Mouse (Mus musculus) lung, postnatal 4 days (tissue): ENCODE results near the gene Proser2.

Experiments
- DNase-seq, 2 experiments: peaks; one replicate each; pipeline ENCODE4 v3.0.0; 2021

Gene Proser2

DNA sequence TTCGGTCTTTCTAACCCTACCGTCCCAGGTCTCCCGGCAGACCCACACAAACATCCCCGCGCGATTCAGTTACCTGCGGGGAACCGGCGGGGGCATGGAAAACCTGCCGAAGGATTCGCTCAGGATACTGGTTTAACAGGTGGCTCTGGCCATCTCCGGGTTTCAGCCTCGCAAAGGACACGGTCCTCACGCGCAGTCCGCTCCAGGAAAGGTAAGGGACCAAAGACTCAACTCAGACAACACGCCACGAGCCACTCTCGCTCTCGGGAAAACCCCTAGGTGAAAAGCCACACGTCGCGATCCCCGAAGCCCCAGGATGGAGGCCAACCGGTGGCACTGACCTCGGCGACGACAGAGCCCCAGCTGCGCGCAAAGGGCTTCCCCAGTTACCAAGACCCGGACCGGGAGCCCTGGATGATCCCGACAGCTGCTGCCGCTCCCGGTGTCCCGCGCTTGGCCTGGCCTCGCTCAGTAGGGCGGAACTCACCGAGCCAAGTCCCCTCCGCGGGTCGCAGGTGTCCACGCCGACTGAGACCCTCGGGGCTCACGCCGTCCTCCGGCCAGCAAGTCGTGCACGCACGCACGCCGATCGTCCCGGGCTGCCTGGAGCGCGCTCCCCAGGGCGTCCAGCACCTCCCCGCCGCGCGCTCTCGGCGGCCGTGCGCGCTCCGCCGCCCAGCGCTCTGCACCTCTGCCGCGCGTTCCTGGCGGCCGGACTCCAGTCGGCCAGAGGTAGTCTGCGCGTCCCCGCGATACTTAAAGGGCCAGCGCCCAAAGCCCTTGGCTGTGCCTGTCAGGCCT is at the start of gene Proser2:
Gene Proser2 (minus strand): TSS at position 657 of the 801 bp plus-strand sequence.
- DNase-seq = peak; percentile 86 to 93

DNA sequence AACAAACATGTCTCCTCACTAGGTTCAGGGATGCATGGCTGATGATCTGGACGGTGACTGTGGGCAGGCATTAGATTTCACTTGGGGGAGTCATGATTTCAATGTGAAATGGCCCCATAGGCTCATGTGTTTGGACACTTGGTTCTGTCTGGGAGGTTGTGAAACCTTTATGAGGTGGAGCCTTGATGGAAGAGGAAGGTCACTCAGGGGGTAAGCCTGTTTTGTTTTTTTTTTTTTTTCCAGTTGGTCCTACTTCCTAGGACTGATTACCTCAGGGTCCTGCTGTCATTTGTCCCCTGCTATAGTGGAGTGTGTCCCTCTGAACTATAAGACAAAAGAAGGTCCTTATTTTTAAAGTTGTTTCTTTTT is 49.7 kb upstream of the Proser2 start:
- no peak for DNase-seq

DNA sequence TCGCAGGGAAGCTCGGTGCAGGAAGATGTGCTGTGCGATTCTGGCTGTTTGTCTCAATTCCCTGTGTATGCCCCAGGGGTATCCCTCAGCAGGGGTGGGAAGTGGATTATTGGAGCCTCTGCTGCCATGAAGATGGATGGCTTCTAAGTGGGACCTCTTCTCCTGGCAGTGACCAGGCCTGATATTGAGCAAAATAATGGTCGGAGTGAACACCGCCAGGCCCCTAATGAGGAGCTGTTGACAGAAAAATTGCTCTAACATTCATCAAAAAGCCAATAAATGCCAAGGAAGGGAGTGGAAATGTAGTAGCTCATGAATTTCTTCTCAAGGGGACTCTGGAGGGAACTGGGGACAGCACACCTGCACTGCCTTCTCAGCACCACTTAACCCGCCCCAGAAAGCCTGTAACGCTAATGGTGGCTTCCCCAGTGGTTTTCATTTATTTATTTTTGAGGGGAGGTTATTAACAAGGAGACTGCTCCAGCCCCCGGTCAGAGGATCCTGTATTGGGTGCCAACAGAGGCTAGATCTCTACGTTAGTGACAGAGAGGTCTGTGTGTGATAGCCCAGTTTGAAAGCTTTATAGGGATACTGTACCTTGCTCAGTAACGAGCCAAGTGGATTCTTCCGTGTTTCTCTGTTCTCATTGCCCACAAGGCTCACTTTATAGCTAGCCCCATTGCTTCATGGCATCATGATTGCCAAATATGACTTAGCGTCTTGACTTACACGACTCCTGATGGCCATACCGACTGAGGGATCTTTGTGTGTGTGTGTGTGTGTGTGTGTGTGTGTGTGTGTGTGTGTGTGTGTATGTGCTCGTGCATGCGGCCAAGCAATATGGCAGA is 49.1 kb upstream of the Proser2 start:
- DNase-seq = no peak

DNA sequence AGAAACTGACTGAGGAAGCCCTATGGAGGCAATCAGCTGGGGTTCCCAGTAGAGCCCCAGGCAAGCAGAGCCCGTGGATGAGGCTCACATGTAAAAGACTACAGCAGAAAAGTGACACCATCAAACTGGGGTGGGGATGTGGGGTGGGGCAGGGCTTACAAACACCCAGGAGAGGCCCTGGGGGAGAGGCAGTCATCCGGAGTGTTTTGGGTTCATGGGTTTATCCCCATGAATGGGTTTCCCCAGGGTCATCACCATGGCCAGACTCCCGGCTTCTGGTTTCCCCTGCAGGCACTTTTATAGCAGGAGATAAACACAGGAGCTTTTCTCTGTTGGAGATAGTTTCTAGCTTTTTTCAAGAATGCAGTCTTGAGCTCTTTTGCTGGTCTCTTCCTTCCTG is 43.0 kb upstream of the Proser2 start:
- no peak for DNase-seq

DNA sequence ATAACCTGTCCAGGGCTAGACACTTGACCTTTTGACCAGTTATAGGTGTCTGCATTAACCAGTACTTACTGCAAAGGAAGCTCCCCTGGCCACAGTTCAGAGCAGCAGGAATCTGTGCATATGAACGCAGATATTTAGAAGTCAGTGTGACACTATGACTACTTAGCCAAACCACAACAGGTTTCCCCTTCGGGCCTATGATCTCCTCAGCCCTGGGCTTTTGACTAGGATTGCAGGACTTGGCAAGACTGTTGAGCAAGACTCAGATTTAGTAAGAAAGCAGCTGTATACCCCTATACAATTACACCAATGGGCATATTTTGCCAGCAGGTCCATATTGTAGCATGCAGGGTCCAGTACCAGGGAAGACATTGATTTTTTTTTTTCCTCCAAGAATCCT is 38.5 kb upstream of the Proser2 start:
- no peak for DNase-seq

DNA sequence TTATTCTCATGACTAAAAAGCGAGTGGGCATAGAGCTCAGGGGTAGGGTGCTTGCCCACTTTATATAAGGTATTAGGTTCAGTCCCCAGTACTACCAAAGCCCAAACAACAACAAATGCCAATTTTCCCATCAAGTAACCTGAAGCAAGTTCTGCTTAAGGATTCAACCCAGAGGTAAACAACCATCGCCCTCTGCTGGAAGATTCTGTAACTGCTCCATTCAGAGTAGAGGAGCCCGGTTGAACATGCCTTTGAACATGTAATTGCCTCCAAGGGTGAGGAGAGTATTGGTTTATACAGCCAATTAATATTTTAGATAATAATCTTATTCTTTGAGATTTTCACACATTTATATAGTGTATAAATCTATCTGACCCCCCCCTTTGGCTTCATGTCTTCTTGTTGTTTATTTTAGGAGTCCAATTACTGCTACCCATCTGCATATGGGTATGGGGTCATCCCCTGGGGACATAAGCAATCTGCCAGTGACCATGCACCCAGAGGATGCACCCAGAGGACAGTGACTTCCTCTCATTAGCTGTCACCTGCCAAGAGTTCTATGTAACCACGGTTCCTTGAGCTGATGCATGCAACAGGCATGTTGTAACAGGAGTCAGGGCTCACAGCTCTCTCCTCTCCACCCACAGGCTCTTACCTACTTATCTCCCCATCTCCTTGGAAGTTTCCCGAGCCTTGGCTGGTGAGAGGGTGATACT is 38.0 kb upstream of the Proser2 start:
- DNase-seq = peak in 1 of 2 experiments; percentile 83

DNA sequence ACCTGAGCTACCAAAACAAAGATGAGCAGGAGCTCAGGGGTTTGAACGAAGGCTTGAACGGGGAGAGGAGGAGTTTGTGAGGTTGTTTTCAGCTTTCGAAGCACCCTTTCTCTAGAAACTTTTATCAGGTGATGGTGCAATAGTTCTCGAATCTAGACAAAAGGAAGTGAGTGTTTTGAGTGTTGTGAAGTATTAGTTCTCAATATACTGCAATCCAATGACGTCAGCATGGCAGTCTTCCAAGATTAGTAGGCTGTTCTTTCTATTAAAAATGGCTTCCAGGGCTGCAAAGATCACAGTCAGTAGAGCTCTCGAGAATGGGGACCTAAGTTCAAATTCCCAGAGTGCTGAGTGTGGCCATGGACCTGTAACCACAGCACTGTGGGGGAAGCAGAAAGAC is 35.8 kb upstream of the Proser2 start:
- DNase-seq = peak in 1 of 2 experiments; percentile 66

DNA sequence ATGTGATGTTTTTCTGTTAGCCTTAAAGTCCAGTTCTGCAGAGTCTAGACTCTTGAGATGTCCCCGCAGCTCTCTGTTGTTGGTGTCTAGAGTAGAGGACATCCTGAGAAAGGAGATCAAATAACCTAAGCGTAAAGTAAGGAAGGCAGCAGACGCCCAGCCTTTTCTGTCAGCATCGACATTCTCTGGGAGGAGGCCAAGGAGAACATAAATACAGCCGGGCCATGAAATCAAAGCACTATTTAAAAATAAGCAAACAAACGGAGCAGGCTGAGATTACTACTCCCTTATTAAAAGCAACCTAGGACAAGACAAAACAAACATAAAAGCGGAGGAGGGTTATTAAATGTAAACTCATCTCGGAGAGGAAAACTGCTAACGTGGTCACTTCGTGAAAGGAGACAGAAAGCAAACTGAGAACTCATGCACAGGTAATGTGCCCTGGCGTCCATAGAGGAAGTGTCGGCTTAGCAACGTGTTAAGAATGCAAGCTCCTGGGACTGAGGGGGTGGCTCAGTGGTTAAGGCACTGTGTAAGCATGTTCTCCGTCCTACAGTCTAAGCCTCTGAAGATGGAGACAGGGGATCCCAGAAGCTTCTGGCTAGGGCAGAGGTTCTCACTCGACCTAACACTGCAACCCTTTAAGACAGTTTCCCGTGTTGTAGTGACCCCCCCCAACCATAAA is 34.7 kb upstream of the Proser2 start:
- DNase-seq = no peak

DNA sequence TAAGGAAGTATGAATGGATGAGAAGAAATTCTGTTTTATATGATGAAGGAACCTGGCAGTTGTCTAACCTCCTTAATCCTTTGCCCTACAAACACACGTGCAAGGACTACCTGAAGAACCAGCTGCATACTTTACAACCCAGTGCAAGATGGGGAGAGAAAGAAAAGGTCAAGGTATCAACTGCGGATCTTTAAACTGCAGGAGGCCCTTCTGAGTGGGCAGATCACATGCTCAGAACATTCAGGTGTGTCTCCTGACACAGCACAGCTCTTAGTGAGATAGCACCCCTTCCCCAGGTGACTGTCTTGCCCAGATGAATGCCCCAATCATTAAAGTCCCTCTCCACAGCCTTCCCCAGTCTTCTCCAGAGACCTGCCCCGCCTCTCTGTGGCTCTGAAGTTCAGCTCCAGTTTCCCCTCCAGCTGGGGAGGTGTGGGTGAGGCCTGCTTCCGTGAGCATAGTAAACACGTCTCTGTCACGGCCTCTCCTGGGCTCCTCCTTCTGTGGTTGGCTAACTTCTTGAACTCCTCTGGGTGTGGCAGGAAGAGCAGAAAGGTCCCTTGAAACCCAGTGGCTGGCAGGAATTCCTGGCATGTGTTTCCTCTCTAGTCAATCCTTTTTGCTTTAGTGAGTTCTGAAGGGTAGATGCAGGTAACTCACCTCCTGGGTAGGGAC is 32.5 kb upstream of the Proser2 start:
- peak; percentile 69 to 84 for DNase-seq

DNA sequence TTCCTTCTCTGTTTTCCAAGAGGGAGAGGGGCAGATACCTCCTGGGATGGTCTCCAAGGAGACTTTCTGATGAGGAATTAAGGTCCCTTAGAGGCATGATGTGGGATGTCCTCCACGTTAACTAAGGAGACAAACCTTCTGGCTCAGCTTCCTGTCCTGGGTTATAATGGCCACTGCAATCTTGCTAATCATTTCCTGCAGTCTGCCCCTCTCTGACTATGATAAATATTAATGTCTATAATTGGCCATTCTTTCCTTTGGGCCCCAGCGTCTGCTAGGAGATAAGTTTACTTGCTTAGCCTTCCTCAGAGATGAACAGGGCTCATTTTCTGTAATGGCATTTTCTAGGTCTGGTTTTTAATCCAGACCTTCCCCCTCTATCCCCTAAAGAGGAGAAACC is 29.7 kb upstream of the Proser2 start:
- no peak for DNase-seq

DNA sequence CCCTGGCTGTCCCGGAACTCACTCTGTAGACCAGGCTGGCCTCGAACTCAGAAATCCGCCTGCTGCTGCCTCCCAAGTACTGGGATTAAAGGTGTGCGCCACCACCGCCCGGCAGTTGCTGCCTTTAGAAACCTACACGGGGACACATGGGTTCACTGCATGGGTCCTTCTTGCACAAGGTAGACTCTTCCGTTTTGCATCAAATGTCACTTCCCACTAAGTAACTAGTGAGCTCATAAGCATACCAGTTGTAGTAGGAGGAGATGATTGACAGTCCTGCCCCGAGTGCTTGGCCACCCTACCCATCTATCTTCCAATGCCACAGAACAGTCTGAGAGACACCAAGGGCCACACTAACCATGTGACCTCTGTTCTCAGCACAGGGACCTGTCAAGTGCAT is 29.2 kb upstream of the Proser2 start:
- DNase-seq = no peak

DNA sequence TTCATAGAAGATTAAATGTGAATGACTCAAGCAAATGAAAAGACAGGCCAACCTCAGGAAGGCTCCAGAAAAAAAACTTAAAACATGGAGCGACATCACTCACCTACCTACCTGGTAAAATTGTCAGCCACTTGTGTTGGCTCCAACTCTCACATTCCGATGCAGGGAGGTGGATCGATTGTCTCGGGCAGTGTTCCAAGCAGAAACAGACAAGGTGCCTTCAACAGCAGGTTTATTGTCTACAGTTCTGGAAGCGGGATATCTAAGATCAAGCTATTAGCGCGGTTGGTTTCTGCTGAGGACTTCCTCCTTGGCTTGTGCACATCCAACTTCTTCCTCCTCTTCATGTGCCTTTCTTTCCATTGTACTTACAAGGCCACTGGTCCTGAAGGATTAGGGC is 27.6 kb upstream of the Proser2 start:
- no peak for DNase-seq

DNA sequence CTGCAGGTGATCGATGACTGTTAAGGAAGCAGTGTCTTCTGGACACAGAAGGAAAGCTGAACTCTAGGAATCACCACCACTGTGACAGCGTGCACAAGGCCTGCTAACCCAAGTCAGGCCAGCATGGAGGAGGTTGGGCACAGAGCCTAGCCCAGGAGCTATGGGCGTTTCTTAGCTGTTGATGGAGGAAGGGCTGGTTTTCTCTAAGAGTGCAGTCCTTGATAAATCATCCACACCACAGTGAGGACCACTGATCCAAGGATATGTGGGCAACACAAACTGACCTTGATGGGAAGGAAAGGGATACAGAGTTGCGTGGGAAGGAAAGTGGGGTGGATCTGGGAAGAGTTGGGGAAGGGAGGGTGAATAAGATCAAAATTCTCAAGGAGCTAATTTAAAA is 27.2 kb upstream of the Proser2 start:
- DNase-seq = no peak

DNA sequence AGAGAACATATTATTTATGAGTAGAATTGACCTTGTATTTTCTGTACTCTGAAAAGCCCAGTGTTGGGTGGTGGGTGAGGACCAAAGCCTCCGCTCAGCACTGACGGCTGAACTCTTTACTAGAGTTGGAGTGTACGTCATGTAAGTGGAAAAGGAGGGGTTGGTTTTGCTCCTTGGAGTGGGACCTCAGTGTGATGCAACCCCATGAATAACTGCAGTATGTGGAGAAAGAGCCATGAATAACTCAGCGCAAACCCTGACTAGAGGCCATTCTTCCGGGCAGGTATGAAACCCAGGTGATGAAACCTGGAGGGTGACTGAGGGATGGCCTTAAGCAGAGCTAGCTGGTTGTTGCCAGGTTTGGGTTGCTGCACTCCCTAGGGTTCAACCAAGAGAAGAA is 19.8 kb upstream of the Proser2 start:
- DNase-seq = peak in 1 of 2 experiments; percentile 25

DNA sequence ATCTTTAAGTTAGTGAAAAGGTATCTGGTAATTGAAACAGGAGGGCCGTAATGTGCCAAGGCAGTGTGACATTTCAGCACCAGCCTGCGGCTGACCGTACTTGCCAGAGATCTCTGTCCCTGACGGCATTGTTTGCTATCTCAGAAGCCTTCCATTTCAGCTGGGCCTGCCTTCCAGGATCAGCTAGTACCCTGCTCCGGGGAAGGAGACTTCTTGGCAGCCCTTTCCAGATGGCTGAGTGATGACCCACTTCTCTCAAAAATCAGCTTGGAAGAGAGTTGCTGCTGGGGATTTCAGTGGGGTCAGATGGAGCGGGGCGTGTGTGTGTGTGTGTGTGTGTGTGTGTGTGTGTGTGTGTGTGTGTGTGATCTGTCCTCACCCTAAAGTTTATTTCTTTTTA is 16.9 kb upstream of the Proser2 start:
- no peak for DNase-seq

DNA sequence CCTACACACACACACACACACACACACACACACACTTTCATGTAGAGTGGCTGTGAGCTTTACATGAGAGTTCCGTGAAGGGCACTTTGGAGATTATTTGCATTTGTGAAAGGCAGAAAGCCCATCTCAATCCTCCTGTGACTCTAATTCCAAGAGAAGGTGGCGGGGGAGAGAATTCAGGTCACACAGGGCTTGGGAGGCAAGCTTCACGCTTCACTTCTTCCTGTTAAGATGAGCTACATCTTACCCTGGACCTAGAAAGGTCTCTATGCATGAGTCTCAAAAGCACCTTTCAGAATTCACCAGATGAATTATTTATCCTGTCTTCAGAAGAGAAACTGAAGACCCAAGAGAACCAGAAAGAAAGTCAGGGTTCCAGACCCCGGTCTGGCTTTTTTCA is 16.2 kb upstream of the Proser2 start:
- no peak for DNase-seq

DNA sequence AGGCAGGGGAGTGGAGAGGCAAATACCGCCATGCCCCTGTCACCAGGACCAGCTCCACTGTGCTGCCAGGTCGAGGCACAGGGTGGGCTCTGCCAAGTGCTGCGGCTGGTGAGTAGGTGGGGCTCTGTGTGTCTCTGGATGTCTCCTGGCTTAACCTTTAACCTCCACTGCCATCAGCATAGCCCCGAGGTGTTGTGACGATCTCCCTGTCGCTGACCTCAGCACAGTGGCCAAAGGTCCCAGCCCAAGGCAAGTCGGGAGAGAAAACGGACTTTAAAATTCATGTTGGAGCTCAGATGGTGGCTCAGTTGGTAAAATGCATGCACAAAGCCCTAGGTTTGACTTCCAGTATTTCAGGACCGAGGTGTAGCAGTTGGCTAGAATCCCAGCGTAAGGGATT is 15.6 kb upstream of the Proser2 start:
- no peak for DNase-seq

DNA sequence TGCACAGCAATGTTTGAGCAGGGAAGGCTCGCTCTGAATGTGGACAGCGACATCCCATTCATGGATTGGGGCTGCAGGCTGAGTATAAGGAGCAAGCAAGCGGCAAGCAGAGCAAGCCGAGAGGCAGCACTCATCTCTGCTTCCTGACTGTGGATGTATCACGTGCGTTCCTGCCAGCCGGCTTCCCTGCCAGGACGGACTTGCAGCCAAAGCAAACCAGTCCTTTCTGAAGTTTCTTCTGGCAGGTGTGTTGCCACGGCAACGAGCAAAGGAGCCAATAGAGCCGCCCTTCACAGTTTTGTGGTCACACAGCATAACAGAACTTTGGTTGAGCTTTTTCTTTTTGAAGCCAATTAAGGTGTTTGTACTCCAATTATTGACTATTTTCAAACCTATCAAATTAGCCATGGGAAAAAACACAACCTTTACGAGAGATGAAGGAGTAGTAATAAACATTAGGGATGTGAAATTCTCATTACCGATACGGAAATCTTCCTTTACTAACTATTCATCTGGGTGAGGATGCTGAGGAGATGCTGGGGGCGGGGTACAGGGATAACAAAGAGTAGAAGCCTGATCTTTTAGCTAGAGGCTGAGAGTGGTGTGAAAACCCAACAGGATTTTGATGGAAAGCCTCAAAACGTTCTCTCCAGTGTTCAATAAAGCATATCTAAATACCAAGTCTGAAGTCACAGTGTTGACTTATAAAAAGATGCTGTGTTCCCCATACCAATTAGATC is 13.1 kb upstream of the Proser2 start:
- DNase-seq = peak in 1 of 2 experiments; percentile 49

DNA sequence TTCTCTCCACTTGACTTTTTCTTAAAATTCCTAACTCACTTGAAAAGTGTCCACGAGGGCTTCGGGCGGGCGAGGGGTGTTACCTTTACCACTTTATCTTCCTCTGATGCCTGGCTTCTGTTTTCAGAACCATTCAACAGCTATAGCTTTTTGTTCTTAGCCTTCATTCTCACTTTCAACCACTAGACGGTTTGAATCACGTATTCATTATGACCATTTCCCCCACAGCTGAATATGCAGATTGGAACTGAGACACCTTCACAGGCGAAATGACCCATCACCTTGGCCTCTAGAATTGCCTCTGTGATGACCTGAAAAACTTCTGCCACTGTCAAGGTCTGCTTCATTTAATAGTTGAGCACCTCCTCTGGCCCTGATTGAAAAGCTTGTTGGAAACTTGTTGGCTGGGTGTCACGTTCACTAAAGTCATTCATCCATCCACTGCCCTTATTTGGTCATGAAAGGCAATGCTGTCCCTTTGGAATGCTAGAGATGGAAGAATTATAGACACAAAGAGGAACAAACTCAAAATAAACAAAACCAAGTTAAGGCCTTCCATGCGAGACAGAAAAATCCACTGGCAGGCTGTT is 10.7 kb upstream of the Proser2 start:
- no peak for DNase-seq

DNA sequence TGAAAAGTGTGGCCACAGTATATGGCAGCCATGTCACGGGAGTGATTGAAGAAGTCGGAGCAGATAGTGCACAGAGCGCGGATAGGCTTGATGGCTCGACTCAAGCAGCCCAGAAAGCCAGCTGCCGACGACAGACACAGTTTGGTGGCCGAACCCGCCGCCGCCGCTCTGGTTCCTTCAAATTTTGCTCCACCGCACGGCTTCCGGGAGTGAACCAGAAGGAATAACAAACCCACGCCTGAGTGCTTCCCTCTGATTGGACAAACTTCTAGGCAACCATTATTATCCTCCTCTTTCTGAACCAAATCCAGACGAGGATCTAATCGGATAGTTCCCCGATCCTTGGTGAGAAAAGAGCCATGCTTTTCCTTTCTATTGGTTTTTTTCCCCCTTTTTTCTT is 3.9 kb upstream of the Proser2 start:
- DNase-seq = no peak

DNA sequence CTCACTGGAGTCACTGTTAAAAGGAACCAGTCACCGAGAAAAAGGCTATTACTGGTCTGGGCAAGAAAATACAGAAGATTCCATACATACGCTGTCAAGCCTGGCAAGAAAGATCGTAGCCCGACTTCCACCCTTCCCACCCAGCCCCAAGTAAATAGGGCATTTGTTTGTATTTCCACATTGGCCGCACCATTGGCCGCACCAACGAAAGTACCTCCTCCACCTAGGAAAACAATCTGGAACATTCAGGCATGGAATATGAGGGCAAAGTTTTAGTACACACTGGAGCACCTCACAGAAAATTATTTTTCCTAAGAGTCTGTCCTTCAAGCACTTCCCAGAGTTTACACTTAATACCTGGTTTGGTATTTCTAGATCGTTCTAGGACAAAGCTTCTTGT is 1.1 kb downstream of the Proser2 start:
- DNase-seq = no peak
